Mouse (Mus musculus) midbrain, embryonic 14.5 days (tissue): ENCODE measurements around the gene Plxdc1. TPM values are rescaled to one million over a fixed set of nuclear protein-coding genes. Genes with fewer than 3 reads are reported as not detected.

Source experiments
- ATAC-seq: fragments of 200-750 bp; cut with Nextera tagmentation; 2 replicates; pipeline ENCODE4 v1.8.0; 2017; ENCODE audit warnings: moderate number of reproducible peaks, moderate library complexity; ENCODE audit not compliant: low FRiP score, low TSS enrichment
- DNase-seq: peaks from one replicate; pipeline ENCODE4 v3.0.0-alpha.2; 2015
- H3K27ac ChIP-seq: fragments of 300-500 bp; sonication (generic); replicated peaks from 2 replicates; pipeline ENCODE4 v1.5.1; 2014; ENCODE audit warnings: mild to moderate bottlenecking, low read depth, low read length, moderate library complexity
- H3K27me3 ChIP-seq: fragments of 300-500 bp; sonication (generic); 2 replicates; pipeline ENCODE4 v1.6.1; 2014; ENCODE audit warnings: low read length, control low read depth, mixed read lengths; ENCODE audit not compliant: control insufficient read depth, insufficient read depth
- H3K36me3 ChIP-seq: fragments of 300-500 bp; sonication (generic); 2 replicates; pipeline ENCODE4 v1.6.1; 2014; ENCODE audit warnings: low read length, control low read depth; ENCODE audit not compliant: control insufficient read depth, insufficient read depth
- H3K4me1 ChIP-seq: fragments of 300-500 bp; sonication (generic); 2 replicates; pipeline ENCODE4 v1.6.1; 2014; ENCODE audit warnings: mild to moderate bottlenecking, antibody characterized with exemption, low read length, control low read depth; ENCODE audit not compliant: control insufficient read depth, insufficient read depth
- H3K4me2 ChIP-seq: fragments of 300-500 bp; sonication (generic); 2 replicates; pipeline ENCODE4 v1.6.1; 2014; ENCODE audit warnings: mild to moderate bottlenecking, low read length, moderate library complexity
- H3K4me3 ChIP-seq: fragments of 300-500 bp; sonication (generic); replicated peaks from 2 replicates; pipeline ENCODE4 v1.5.1; 2014; ENCODE audit warnings: low read depth, low read length
- H3K9ac ChIP-seq: fragments of 300-500 bp; sonication (generic); replicated peaks from 2 replicates; pipeline ENCODE4 v1.6.1; 2014; ENCODE audit warnings: mild to moderate bottlenecking, low read length, moderate library complexity
- H3K9me3 ChIP-seq: fragments of 300-500 bp; sonication (generic); 2 replicates; pipeline ENCODE4 v1.6.1; 2016; ENCODE audit warnings: low read length, control low read depth, mixed read lengths; ENCODE audit not compliant: control insufficient read depth
- WGBS: fragments of 180-500 bp; shearing (Covaris S2); extraction: QIAGEN DNeasy Blood & Tissue Kit; methylation state at CpG from one replicate; pipeline ENCODE4 v1.1.7; 2014; 5-methylcytosine and 5-hydroxymethylcytosine counted together
- polyA plus RNA-seq: library from polyadenylated mRNA; unstranded; fragments of >200 nt; fragmentation: Nextera tagmentation; extraction: Ambion mirVana; gene quantifications from 2 replicates; pipeline ENCODE4 v1.2.1, GENCODE M21; 2014

Plxdc1 gene
- polyA plus RNA-seq, 1 experiment from 2014 or later, result 0.96 TPM

DNA sequence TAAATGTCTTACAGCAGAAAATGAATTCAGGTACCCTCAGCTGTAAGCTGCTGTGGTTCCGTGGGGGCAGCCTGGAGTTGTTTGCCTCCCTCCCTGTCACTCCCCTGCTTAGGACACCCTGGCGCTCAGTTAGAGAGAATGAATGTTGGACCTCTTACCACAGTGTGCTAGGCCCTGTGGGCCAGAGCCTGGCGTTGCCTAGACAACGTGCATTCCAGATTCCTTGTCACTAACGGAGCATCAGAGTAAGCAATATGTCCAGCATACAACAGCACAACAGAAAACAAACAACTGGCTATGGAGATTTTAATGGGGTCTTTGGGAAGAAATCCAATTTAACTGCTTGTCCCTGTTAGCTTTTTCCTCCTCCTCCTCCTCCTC lies 27.0 kb downstream of the Plxdc1 start:
- Histone ChIP-seq H3K9ac (no peak overlapping the region), H3K4me2 (no peak overlapping the region), H3K27ac (0 out of 2 replicates have a peak overlapping the region, but pooled peaks have one; percentile 20), H3K36me3 (no peaks in the 10 kb centered on the region), H3K4me3 (no peak overlapping the region), H3K9me3 (no peaks in the 10 kb centered on the region), H3K4me1 (peaks cover 21% of the 10 kb centered on the region), H3K27me3 (no peaks in the 10 kb centered on the region)
- peak; percentile 49 for DNase-seq
- no peak for ATAC-seq
- 45% methylated on average over 5 of the region's 5 CpGs for WGBS

- Histone ChIP-seq H3K4me2 (no peak overlapping the region), H3K4me1 (peaks cover 22% of the 10 kb centered on the region), H3K9ac (no peak overlapping the region), H3K27me3 (no peaks in the 10 kb centered on the region), H3K9me3 (no peaks in the 10 kb centered on the region), H3K27ac (0 out of 2 replicates have a peak overlapping the region, but pooled peaks have one; percentile 20), H3K36me3 (no peaks in the 10 kb centered on the region), H3K4me3 (no peak overlapping the region)
- no peak for ATAC-seq
- WGBS, result 76% methylated on average over 7 of the region's 7 CpGs
- no peak for DNase-seq
These were observed 27.5 kb downstream of the Plxdc1 start for GRCm38 (mm10) chr11:97958641-97959299.

GRCm38 (mm10) chr11:97956905-97957560 lies 29.2 kb downstream of the Plxdc1 start:
- H3K27me3 ChIP-seq, result no peaks in the 10 kb centered on the region
- DNase-seq (peak; percentile 16), ATAC-seq (no peak)
- no peaks in the 10 kb centered on the region for H3K9me3 ChIP-seq
- H3K27ac ChIP-seq, result no peak overlapping the region
- H3K4me3 ChIP-seq, result no peak overlapping the region
- H3K4me1 ChIP-seq, result peaks cover 22% of the 10 kb centered on the region
- H3K36me3 ChIP-seq, result no peaks in the 10 kb centered on the region
- no peak overlapping the region for H3K4me2 ChIP-seq
- no peak overlapping the region for H3K9ac ChIP-seq
- 50% methylated on average over 6 of the region's 6 CpGs for WGBS

DNA sequence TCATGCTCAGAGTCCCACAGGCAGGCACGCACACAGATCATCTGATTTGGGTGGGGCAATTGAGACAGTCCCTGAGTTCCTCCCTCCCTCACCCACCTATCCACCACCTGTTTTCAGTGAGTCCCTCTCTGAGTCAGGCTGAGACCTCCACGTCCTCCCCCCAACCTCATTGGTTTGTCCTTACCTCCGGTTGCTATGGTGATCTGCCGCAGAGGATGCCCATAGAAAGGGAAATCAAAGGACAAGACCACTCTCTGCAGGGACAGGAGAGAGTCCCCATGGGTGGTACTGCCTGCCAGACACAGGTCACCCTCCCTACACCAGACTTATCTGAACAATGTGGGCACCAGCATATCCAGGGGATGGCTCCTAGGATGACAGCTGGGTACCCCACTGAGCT lies 30.3 kb downstream of the Plxdc1 start:
- Histone ChIP-seq H3K4me3 (no peak overlapping the region), H3K27me3 (no peaks in the 10 kb centered on the region), H3K4me2 (no peak overlapping the region), H3K27ac (no peak overlapping the region), H3K36me3 (no peaks in the 10 kb centered on the region), H3K9ac (no peak overlapping the region), H3K9me3 (no peaks in the 10 kb centered on the region), H3K4me1 (peaks cover 22% of the 10 kb centered on the region)
- 29% methylated on average over 4 of the region's 4 CpGs for WGBS
- no peak for ATAC-seq
- DNase-seq, result peak; percentile 57

GRCm38 (mm10) chr11:97955146-97955902 lies 30.9 kb downstream of the Plxdc1 start:
- no peak overlapping the region for H3K27ac ChIP-seq
- WGBS, result 88% methylated on average over 9 of the region's 9 CpGs
- no peak overlapping the region for H3K4me2 ChIP-seq
- no peak for ATAC-seq
- peaks cover 22% of the 10 kb centered on the region for H3K4me1 ChIP-seq
- no peak overlapping the region for H3K9ac ChIP-seq
- H3K36me3 ChIP-seq, result no peaks in the 10 kb centered on the region
- H3K4me3 ChIP-seq, result no peak overlapping the region
- no peak for DNase-seq
- H3K9me3 ChIP-seq, result no peaks in the 10 kb centered on the region
- no peaks in the 10 kb centered on the region for H3K27me3 ChIP-seq

- 72% methylated on average over 14 of the region's 14 CpGs for WGBS
- Histone ChIP-seq H3K27me3 (no peaks in the 10 kb centered on the region), H3K36me3 (no peaks in the 10 kb centered on the region), H3K9me3 (no peaks in the 10 kb centered on the region), H3K4me2 (no peak overlapping the region), H3K4me3 (no peak overlapping the region), H3K9ac (no peak overlapping the region), H3K4me1 (peaks cover 28% of the 10 kb centered on the region), H3K27ac (no peak overlapping the region)
- ATAC-seq (no peak), DNase-seq (peak; percentile 31)
These were observed 31.6 kb downstream of the Plxdc1 start for GRCm38 (mm10) chr11:97954469-97955141.

GRCm38 (mm10) chr11:97953939-97954275 lies 32.3 kb downstream of the Plxdc1 start:
- Histone ChIP-seq H3K27me3 (no peaks in the 10 kb centered on the region), H3K4me3 (no peak overlapping the region), H3K9me3 (no peaks in the 10 kb centered on the region), H3K9ac (no peak overlapping the region), H3K4me1 (peaks cover 23% of the 10 kb centered on the region), H3K4me2 (no peak overlapping the region), H3K36me3 (no peaks in the 10 kb centered on the region), H3K27ac (no peak overlapping the region)
- WGBS, result 95% methylated on average over 6 of the region's 6 CpGs
- DNase-seq (no peak), ATAC-seq (no peak)

DNA sequence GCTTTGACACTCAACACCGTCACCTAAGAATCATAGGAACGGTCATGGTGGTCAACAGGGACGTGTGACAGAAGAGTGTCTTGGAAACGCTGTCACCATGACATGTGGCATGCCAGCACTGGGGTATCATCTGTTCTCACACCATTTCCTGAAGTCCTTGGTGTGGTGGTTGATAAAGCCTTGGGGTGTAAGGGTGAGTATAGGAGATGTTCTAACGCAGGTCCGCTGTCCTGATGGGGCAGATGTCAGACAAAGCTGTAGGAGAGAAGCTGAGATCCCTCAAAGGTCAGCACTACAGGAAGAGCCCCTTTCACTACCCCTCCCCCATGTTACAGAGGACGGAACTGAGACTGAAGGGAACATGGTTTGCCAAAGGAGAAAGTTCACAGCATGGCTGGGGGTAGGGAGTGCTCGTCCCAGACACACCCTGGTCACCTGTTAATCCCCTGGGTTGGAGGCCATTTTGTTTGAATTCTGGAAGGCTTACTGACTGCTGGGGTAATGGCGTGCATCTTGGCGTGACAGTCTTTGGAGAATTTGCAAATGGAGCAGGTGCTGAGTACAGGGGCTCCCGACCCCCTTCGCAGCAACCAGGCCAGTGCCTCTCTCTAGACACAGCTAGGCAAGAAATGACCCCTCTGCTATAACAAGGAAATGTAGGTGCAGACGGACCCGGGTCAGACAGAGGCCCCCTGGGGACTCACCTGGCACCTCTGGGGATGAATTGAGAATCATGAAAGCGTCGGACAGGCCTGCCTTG lies 32.9 kb downstream of the Plxdc1 start:
- Histone ChIP-seq H3K4me1 (peaks cover 22% of the 10 kb centered on the region), H3K27ac (no peak overlapping the region), H3K4me2 (no peak overlapping the region), H3K9me3 (no peaks in the 10 kb centered on the region), H3K9ac (no peak overlapping the region), H3K36me3 (no peaks in the 10 kb centered on the region), H3K27me3 (no peaks in the 10 kb centered on the region), H3K4me3 (no peak overlapping the region)
- no peak for DNase-seq
- WGBS, result 72% methylated on average over 16 of the region's 16 CpGs
- no peak for ATAC-seq
